Mouse (Mus musculus): Measurements from ENCODE around the gene Calcrl. TPM values are rescaled to one million over a fixed set of nuclear protein-coding genes. Genes with fewer than 3 reads are reported as not detected.

Calcrl gene
- polyA plus RNA-seq, 1 experiment: 3.9 TPM

DNA sequence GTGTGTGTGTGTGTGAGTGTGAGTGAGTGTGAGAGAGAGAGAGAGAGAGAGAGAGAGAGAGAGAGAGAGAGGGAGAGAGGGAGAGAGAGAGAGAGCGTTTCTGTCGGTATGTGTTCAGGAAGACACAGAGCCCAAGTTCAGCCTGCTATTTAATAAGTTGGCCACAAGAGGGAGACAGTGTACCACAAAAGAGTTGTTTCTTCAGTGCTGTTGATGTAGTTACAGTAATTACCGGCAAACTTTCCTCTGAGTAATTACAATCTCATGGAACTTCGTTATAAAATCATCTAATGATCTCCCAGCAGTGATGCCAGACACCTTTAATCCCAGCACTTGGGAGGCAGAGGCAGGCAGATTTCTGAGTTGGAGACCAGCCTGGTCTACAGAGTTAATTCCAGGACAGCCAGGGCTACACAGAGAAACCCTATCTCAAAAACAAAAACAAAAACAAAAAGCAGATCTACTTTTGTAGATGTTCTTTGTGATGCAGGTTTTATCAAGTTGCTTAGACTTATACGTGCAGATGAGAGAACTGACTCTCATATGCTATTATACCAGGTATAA is 30.1 kb upstream of the Calcrl start:
- H3K4me3 ChIP-seq (replicated peaks; ENCODE audit: insufficient read depth, low read depth, low read length): no peak overlapping the region
- DNase-seq: peak; percentile 23 to 44
- H3K27ac ChIP-seq (ENCODE audit: insufficient read depth, low read length): no peak overlapping the region
- WGBS: 11% methylated on average over 5 of the region's 5 CpGs
- no peaks in the 10 kb centered on the region for H3K27me3 ChIP-seq (ENCODE audit: control insufficient read depth, insufficient read depth, low read length)
- peak; percentile 51 for TF ChIP-seq CTCF (IDR thresholded peaks at IDR 0.05; ENCODE audit: borderline replicate concordance, insufficient read depth, low read depth, low read length)
- no peak for TF ChIP-seq POLR2A (IDR thresholded peaks at IDR 0.05; ENCODE audit: borderline replicate concordance, insufficient read depth, low read length)
- no peaks in the 10 kb centered on the region for H3K4me1 ChIP-seq (ENCODE audit: control insufficient read depth, insufficient read depth, low read length)

DNA sequence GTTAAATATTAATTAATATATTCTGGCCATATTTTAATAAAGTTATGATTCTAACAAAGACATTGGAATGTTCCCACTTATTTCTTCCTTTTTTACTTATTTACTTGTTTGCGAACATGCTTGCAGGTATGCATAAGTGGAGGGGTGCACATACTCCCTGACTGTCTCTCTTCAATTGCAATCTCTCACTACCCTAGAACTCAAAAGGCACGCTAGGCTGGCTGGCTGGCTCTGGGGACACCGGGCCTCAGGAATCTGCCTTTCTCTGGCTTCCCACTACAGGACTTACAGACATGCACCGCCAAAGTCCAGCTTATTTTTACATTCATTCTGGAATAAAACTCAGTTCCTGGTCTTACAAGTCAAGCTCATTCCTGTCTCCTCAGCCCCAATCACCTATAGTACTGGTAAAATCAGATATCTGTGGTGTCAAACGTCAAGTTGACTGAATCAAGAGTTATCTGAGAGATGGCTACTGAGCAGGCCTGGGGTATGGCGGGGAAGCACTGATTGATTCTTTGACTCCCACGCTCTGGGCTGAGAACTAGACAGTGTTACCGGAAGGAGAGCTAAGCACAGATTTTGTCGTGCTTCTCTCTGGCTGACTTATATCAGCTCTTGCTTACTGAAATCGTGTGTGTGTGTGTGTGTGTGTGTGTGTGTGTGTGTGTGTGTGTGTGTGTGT is 29.5 kb upstream of the Calcrl start:
- WGBS: 55% methylated on average over 10 of the region's 10 CpGs

DNA sequence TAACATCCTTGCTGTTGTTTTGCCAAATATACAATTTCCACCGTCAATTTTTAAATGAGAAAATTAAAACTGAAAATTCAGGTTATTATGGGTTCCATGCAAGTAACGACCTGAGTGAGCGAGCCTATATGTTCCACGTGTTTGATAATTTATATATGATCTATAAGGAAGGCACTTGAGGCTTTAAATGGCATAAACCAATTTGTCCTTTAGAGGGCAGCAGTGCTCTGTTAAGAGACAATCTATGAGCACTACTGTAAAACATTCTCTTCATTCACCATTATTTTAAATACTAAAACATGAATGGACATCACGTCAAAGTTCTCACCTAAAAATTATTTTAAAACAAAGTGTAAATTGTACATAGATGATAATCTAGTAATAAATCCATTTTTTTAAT is 28.8 kb upstream of the Calcrl start:
- 14% methylated on average over 5 of the region's 5 CpGs for WGBS
- Histone ChIP-seq H3K27ac (ENCODE audit: insufficient read depth, low read length) (no peak overlapping the region), H3K4me3 (replicated peaks; ENCODE audit: insufficient read depth, low read depth, low read length) (no peak overlapping the region), H3K27me3 (ENCODE audit: control insufficient read depth, insufficient read depth, low read length) (no peaks in the 10 kb centered on the region), H3K4me1 (ENCODE audit: control insufficient read depth, insufficient read depth, low read length) (no peaks in the 10 kb centered on the region)
- peak in 1 of 2 experiments; percentile 16 for DNase-seq
- TF ChIP-seq CTCF (IDR thresholded peaks at IDR 0.05; ENCODE audit: borderline replicate concordance, insufficient read depth, low read depth, low read length) (0 out of 2 replicates have a peak, but pooled peaks have one; percentile 7), POLR2A (IDR thresholded peaks at IDR 0.05; ENCODE audit: borderline replicate concordance, insufficient read depth, low read length) (no peak)

More for the DNA sequence above, 29.5 kb upstream of the Calcrl start:
- Histone ChIP-seq H3K4me3 (replicated peaks; ENCODE audit: insufficient read depth, low read depth, low read length) (no peak overlapping the region), H3K27ac (ENCODE audit: insufficient read depth, low read length) (no peak overlapping the region), H3K27me3 (ENCODE audit: control insufficient read depth, insufficient read depth, low read length) (no peaks in the 10 kb centered on the region), H3K4me1 (ENCODE audit: control insufficient read depth, insufficient read depth, low read length) (no peaks in the 10 kb centered on the region)
- peak in 1 of 2 experiments; percentile 8 for DNase-seq
- TF ChIP-seq CTCF (IDR thresholded peaks at IDR 0.05; ENCODE audit: borderline replicate concordance, insufficient read depth, low read depth, low read length): no peak
- TF ChIP-seq POLR2A (IDR thresholded peaks at IDR 0.05; ENCODE audit: borderline replicate concordance, insufficient read depth, low read length): no peak

DNA sequence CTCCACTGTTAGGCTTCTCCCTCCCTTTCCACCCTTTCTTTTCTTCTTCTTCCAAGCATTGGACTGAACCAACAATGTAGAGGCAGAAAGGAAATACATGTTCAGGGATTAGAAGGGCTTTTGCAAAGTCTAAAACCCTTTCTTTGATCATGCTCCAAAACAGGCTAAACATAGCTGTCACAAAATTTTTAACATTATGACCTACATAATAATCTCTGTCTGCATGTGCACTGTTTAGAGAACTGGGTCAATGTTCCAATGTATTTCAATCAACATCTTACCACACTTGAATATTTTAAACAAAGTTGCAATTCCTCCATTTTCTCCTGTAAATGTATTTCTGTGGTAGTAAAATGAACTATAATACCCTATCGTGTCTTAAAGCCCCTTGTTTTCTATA is 20.3 kb upstream of the Calcrl start:
- H3K27me3 ChIP-seq (ENCODE audit: control insufficient read depth, insufficient read depth, low read length): no peaks in the 10 kb centered on the region
- TF ChIP-seq POLR2A (IDR thresholded peaks at IDR 0.05; ENCODE audit: borderline replicate concordance, insufficient read depth, low read length) (no peak), CTCF (IDR thresholded peaks at IDR 0.05; ENCODE audit: borderline replicate concordance, insufficient read depth, low read depth, low read length) (no peak)
- DNase-seq: no peak
- no peak overlapping the region for H3K27ac ChIP-seq (ENCODE audit: insufficient read depth, low read length)
- H3K4me3 ChIP-seq (replicated peaks; ENCODE audit: insufficient read depth, low read depth, low read length): no peak overlapping the region
- H3K4me1 ChIP-seq (ENCODE audit: control insufficient read depth, insufficient read depth, low read length): no peaks in the 10 kb centered on the region
- 75% methylated on average over 1 of the region's 1 CpGs for WGBS

DNA sequence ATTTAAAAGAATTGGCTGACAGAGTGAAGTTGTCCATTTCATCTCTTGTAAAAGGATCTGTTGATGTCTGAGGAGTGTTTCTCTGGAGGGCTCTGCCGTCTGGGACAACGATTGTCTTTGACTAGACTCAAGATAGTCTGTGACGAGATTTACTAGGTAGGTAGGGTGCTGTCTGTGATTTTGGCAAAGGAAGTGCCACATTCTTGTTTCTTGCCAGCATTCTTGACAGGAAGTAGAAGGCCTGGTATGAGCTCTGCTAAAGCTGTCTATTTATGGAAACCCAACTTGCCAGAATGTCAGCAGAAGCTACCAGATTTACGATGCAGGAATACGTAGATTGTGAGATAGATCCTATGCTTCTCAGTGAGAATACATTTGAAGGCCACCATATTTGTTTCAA is 16.7 kb upstream of the Calcrl start:
- H3K27me3 ChIP-seq (ENCODE audit: control insufficient read depth, insufficient read depth, low read length): no peaks in the 10 kb centered on the region
- H3K4me1 ChIP-seq (ENCODE audit: control insufficient read depth, insufficient read depth, low read length): no peaks in the 10 kb centered on the region
- H3K27ac ChIP-seq (ENCODE audit: insufficient read depth, low read length): no peak overlapping the region
- WGBS: 37% methylated on average over 5 of the region's 5 CpGs
- TF ChIP-seq POLR2A (IDR thresholded peaks at IDR 0.05; ENCODE audit: borderline replicate concordance, insufficient read depth, low read length) (no peak), CTCF (IDR thresholded peaks at IDR 0.05; ENCODE audit: borderline replicate concordance, insufficient read depth, low read depth, low read length) (no peak)
- no peak for DNase-seq
- no peak overlapping the region for H3K4me3 ChIP-seq (replicated peaks; ENCODE audit: insufficient read depth, low read depth, low read length)

DNA sequence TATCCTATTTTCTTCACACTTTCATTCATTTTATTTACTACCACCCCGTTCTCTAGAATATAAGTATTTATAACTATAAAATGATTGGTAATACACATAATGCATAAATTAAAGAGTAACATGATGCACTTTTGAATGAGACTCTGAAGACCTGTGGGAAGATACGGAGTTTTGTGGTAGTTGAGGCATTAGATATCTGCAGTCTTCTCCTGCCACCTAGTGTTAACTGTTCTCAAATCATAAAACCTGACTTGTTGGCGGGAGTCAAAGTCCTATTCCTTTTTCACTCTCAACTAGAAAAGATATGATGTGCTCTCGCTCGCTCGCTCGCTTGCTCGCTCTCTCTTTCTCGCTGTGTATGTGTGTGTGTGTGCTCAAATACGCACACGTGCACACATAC is 4.5 kb upstream of the Calcrl start:
- 45% methylated on average over 11 of the region's 11 CpGs for WGBS
- H3K4me3 ChIP-seq (replicated peaks; ENCODE audit: insufficient read depth, low read depth, low read length): no peak overlapping the region
- TF ChIP-seq POLR2A (IDR thresholded peaks at IDR 0.05; ENCODE audit: borderline replicate concordance, insufficient read depth, low read length) (no peak), CTCF (IDR thresholded peaks at IDR 0.05; ENCODE audit: borderline replicate concordance, insufficient read depth, low read depth, low read length) (peak; percentile 43)
- no peak overlapping the region for H3K27ac ChIP-seq (ENCODE audit: insufficient read depth, low read length)
- no peaks in the 10 kb centered on the region for H3K27me3 ChIP-seq (ENCODE audit: control insufficient read depth, insufficient read depth, low read length)
- no peaks in the 10 kb centered on the region for H3K4me1 ChIP-seq (ENCODE audit: control insufficient read depth, insufficient read depth, low read length)
- peak in 1 of 2 experiments; percentile 31 for DNase-seq

DNA sequence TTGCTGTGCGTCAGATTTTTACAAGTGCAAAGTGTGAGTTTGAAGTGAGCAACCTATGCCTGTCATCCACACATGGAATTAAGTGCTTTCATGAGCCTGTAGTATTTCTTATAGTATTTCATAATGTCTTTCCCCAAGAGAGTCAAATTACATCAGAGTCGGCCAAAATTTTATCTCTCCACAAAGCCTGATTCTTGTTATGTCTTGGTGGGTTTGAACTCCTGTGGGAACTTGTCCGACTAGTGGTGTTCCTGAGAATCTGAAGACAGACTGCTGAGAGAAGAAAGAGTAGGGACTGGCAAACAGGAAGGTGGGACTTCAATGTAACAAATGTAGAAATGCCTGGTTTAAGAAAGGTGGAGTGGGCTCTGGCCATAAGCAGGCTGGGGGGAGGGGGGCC is 3.6 kb upstream of the Calcrl start:
- H3K27me3 ChIP-seq (ENCODE audit: control insufficient read depth, insufficient read depth, low read length): no peaks in the 10 kb centered on the region
- H3K27ac ChIP-seq (ENCODE audit: insufficient read depth, low read length): no peak overlapping the region
- WGBS: 67% methylated on average over 3 of the region's 3 CpGs
- no peak overlapping the region for H3K4me3 ChIP-seq (replicated peaks; ENCODE audit: insufficient read depth, low read depth, low read length)
- H3K4me1 ChIP-seq (ENCODE audit: control insufficient read depth, insufficient read depth, low read length): no peaks in the 10 kb centered on the region
- no peak for DNase-seq
- TF ChIP-seq POLR2A (IDR thresholded peaks at IDR 0.05; ENCODE audit: borderline replicate concordance, insufficient read depth, low read length) (no peak), CTCF (IDR thresholded peaks at IDR 0.05; ENCODE audit: borderline replicate concordance, insufficient read depth, low read depth, low read length) (no peak)

DNA sequence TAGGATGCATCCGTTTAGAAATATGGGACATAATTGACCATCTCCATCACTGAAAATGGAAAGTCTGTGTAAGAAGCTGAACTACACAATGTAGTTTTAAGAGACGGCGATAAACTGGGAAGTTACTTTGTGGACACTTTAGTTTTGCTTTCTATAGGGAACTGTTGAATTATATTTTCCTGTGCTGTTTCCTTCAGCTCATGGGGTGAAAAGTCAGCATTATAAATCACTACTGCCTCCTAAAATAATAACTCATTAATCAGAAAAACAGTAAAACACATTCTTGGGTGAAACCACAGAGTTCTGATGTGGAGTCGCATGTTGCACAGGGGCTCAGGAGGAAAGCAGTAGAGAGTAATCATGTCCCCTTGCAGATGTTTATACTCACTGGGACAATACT is 1.3 kb upstream of the Calcrl start:
- no peak overlapping the region for H3K27ac ChIP-seq (ENCODE audit: insufficient read depth, low read length)
- H3K4me3 ChIP-seq (replicated peaks; ENCODE audit: insufficient read depth, low read depth, low read length): no peak overlapping the region
- no peaks in the 10 kb centered on the region for H3K27me3 ChIP-seq (ENCODE audit: control insufficient read depth, insufficient read depth, low read length)
- H3K4me1 ChIP-seq (ENCODE audit: control insufficient read depth, insufficient read depth, low read length): no peaks in the 10 kb centered on the region
- no peak for DNase-seq
- WGBS: 92% methylated on average over 4 of the region's 4 CpGs
- TF ChIP-seq POLR2A (IDR thresholded peaks at IDR 0.05; ENCODE audit: borderline replicate concordance, insufficient read depth, low read length) (no peak), CTCF (IDR thresholded peaks at IDR 0.05; ENCODE audit: borderline replicate concordance, insufficient read depth, low read depth, low read length) (no peak)
